Mouse (Mus musculus): Measurements from ENCODE around the gene Tor4a.

DNA sequence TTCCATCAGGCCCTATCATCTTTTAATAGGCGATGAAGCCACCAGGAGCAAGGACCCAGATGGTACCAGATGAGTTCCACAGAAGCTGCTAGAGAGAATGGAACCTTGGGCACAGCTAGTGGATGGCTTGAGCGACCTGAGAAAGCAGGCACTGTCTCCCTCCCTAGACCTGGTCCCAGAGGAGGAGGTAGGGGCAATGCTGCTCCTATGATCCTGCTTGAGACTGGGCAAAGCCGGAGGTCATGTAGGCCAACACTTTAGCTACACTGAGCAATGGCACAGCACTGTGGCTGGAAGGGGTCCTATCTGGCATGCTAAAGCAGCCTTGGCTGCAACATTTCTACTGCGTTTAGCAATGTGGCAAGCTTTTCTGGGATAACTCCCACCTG lies 21.0 kb downstream of the Tor4a start:
- TF ChIP-seq POLR2A (IDR thresholded peaks at IDR 0.05; ENCODE audit: insufficient read depth, low read depth, low read length) (no peak), CTCF (IDR thresholded peaks at IDR 0.05; ENCODE audit: insufficient read depth, low read depth, low read length) (no peak)

All from olfactory bulb, adult 2 months (tissue).